Mouse (Mus musculus) duodenum, adult 2 months (tissue): ENCODE measurements around the gene Rorb. TPM values are rescaled to one million over a fixed set of nuclear protein-coding genes. Genes with fewer than 3 reads are reported as not detected.

Experiments used
- polyA plus RNA-seq: library from polyadenylated mRNA; depleted of rRNA; stranded (reverse); fragments of >200 nt; gene quantifications from 2 replicates; pipeline ENCODE4 v1.2.3, GENCODE M21; 2012; ENCODE audit warnings: low replicate concordance; rRNA removed

Rorb gene
- not detected in 2 replicates for polyA plus RNA-seq

DNA sequence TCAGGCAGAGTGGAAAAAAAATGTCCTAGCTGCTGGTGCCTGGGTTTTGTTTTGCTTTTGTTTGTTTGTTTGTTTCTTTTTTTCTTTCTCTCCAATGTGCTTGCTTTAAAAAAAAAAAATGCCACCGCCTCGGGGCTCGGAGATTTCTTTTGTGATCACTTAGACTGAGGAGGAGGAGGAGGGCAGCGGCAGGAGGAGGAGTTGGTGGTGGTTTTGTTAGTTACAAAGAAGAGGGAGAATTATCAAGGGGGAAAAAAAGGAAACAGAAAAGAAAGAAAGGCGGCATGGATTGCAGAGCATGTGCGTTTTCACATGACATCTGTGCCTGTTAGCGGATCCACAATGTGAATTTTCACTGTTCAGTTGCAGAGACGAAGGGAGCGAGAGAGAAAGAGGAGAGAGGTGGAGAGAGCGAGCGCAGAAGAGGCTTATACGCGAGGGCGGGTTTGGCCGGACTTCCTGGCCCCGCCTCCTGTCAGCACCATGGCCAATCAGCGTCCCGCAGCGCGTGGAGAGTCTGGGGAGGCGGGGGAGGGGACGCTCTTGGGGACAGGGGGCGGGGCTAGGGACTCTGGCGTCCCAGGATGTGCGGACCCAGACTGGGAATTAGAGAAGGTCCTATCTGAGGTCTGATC is at the start of gene Rorb:
TSS of gene Rorb (minus strand) at position 404 of the 635 bp plus-strand sequence.

